Mouse (Mus musculus) right cerebral cortex, postnatal 4 days (tissue): ENCODE results near the gene Arf1.

Experiments used
- DNase-seq: peaks from one replicate; pipeline ENCODE4 v3.0.0-alpha.2; 2022

Gene Arf1

DNA sequence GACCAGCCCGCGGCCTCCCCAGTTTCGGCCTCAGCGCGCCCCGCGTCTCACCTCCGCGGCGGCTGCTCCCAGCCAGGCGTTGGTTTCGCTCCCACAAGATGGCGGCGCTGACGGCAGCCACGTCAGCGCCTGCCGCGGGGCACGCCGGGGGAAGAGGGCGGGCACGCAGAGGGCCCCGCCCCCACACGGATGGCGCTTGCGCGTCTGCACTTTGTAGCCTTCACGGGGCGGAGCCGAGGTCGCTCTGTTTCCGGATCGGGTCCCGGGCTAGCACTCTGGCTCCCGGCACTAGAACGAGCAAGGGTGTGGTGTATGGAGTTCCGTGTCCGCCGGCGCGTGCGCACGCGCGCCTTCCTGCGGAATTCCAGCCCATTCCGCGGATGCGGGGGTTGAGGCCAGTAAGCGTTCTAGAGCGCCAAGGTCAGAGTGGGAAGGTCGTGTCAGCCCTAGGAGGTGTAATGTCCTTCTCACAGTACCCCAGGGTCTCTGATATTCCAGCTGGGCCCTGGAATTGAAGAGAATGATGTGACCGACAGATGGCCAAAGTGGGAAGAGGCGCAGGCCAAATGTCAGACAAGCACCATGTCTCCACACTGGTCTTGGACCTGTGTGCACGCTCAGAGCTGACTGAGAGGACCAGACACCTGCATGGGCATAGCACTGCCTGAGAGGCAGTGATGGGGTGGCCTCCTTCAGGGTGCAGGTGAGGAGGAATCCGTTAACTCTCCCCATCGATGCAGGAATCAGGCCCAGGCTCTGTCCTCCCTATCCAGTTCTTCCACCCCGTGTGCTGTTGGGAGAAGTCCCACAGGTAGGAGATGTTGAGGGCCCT, at the start of gene Arf1:
Arf1 (minus strand) TSS at position 149 of the 832 bp plus-strand sequence.
- peak; percentile 98 for DNase-seq

- DNase-seq: no peak
Measured at GRCm38 (mm10) chr11:59276877-59277276, 48.8 kb upstream of the Arf1 start.

- DNase-seq: no peak
Measured at GRCm38 (mm10) chr11:59274184-59274583, 46.1 kb upstream of the Arf1 start.

- no peak for DNase-seq
Measured at GRCm38 (mm10) chr11:59266727-59267126, 38.7 kb upstream of the Arf1 start.

- no peak for DNase-seq
Measured at GRCm38 (mm10) chr11:59265154-59265813, 37.2 kb upstream of the Arf1 start.

- DNase-seq: no peak
Measured at GRCm38 (mm10) chr11:59264593-59264992, 36.5 kb upstream of the Arf1 start.

- DNase-seq: peak; percentile 68
Measured at GRCm38 (mm10) chr11:59263870-59264563, 35.9 kb upstream of the Arf1 start.

DNA sequence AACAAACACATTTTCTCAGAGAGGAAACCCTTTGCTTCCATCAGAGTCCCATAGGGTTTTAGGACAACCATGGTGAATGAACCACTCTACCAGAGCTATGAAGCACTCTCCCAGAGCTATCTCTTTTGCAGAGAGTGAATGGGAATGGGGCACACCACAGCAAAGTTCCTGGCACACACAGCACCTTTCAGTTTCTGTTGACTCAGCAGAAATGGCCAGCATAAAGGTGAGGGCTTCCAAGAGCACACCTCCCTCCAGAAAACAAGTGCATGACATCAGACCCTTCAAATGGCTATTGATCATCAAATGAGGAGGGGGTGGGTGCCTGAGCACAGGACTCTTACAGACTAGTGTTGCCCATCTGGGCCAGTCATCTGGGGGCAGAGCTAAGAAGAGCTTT, 34.2 kb upstream of the Arf1 start:
- no peak for DNase-seq

- no peak for DNase-seq
Measured at GRCm38 (mm10) chr11:59260706-59261493, 32.8 kb upstream of the Arf1 start.

GRCm38 (mm10) chr11:59259647-59260046, 31.6 kb upstream of the Arf1 start:
- DNase-seq: no peak

- DNase-seq: no peak
Measured at GRCm38 (mm10) chr11:59248101-59248500, 20.0 kb upstream of the Arf1 start.

GRCm38 (mm10) chr11:59243856-59244255, 15.8 kb upstream of the Arf1 start:
- DNase-seq: no peak

DNA sequence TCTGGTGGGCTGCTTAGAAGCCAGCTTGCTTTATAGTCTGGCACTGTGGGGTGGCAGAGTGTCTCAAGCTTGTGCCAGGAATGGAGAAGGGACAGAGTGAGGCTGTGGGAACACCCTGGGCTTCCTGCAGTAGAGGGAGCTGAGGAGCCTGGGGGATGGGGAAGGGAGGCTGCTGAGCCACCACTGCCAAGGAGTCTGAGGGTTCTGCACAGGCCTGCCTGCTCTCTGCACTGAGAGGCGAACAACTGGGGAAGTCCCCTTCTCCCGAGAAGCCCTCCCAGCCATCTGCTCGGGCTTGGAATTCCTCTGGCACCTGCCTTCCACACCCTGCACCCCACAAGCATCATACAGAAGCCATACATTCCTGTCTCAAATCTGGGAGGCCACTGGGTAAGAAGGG, 13.8 kb upstream of the Arf1 start:
- no peak for DNase-seq

DNA sequence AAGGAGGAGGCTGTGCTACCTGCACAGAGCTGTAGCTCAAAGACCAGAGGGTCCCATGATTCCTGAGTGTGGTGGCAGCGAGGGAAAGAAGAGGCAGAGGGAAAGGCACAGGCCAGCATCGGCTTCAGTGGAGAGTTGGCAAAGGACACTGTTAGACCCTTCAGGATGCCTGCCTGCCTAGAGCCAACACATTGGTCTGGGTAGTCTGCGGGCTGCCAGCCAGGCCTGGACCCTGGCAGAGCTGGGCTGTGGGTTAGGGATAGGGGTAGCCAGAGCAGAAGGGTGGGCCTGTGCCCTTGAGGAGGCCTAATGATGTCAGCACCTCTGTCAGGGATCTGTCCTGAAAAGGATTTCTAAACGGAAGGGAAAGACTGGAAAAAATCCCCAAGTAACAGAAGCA, 11.7 kb upstream of the Arf1 start:
- no peak for DNase-seq

GRCm38 (mm10) chr11:59239428-59239785, 11.3 kb upstream of the Arf1 start:
- DNase-seq: no peak

GRCm38 (mm10) chr11:59238525-59239427, 10.7 kb upstream of the Arf1 start:
- DNase-seq: peak; percentile 53

- DNase-seq: no peak
Measured at GRCm38 (mm10) chr11:59232797-59233196, 4.7 kb upstream of the Arf1 start.

DNA sequence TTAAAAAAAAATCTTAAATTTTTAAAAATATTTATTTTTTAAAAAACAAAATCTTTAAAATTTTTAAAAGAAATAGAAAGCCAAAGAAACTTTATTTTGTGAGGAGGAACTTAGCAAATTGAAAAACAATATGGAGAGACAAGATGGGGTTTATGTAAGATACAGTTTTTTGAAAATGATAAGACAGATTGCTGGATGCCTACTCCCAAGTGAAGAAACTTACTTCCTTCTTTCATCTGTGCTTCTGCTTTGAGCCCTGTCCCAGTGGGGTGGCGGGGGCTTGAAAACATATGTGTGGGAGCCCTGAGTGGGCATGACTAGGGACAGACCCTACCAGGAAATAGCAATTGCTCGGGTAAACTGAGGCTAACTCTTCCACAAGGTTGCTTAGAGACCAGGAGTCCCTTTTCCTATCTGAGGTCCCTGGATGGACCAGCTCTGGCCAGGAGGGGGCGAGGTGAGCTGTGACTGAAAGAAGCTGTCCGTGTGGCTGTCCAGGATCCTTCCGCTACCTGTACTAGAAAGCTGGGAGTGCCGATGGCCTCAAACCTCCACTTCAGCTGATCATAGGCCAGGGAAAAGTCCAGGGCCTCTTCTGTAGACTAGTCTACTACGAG, 2.2 kb upstream of the Arf1 start:
- peak; percentile 59 for DNase-seq

DNA sequence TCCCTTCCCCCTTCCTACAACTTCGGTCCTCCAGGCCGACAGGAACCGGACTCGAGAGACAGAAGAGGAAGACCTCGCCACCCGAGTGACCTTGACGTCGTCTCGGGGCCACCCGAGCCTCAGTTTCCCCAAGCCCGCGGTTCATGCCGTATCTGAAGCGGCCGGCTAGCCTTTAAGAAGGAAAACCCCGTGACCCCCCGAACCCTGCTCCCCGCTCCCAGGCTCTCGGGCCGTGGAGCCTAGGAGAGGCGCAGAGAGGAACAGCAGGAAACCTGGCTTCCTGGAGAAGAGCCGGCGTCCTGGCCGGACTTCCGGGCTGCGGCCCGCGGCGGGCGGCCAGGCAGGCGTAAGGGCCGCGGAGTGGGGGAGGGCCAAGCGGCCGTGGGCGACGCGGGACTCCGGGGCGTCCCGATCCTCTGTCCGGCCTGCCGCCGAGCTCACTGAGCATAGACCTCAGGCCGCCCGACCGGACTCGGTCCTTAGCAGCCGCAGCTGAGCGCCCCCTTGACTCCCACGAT, 407 bp downstream of the Arf1 start:
- DNase-seq: no peak

- DNase-seq: no peak
Measured at GRCm38 (mm10) chr11:59226787-59227603, 1.1 kb downstream of the Arf1 start.
